Comparison of ENCODE assay signal across 1 mouse cellular context in genomic region chr2:121169173-121169572, GRCm38 (mm10).
TF ChIP-seq lines count a peak whose summit lies in the region.

No protein-coding gene starts in this region.

TF ChIP-seq in MEL, 35 proteins besides CTCF, POLR2A, EP300 and RAD21:
- TF ChIP-seq POLR2AphosphoS5 (IDR thresholded peaks at IDR 0.05; ENCODE audit: borderline replicate concordance, low read depth, low read length), result no peak
- TF ChIP-seq CHD2 (IDR thresholded peaks at IDR 0.05; ENCODE audit: low read length), result no peak
- no peak for TF ChIP-seq MAFK (IDR thresholded peaks at IDR 0.05; ENCODE audit: borderline replicate concordance, low read depth, low read length)
- TF ChIP-seq TCF12 (IDR thresholded peaks at IDR 0.05; ENCODE audit: low read depth, low read length), result no peak
- TF ChIP-seq GATA1 (IDR thresholded peaks at IDR 0.05; ENCODE audit: low read depth, low read length), result no peak
- no peak for TF ChIP-seq NRF1 (IDR thresholded peaks at IDR 0.05; ENCODE audit: insufficient read depth, low read depth, low read length, poor library complexity, severe bottlenecking)
- no peak for TF ChIP-seq MAZ (IDR thresholded peaks at IDR 0.05; ENCODE audit: low read depth, low read length)
- no peak for TF ChIP-seq ZC3H11A (IDR thresholded peaks at IDR 0.05; ENCODE audit: low read depth, low read length)
- no peak for TF ChIP-seq BHLHE40 (IDR thresholded peaks at IDR 0.05; ENCODE audit: borderline replicate concordance, low read depth, low read length)
- no peak for TF ChIP-seq CHD1 (IDR thresholded peaks at IDR 0.05; ENCODE audit: low read depth, low read length)
- TF ChIP-seq GABPA (IDR thresholded peaks at IDR 0.05; ENCODE audit: low read depth, low read length), result no peak
- no peak for TF ChIP-seq UBTF (IDR thresholded peaks at IDR 0.05; ENCODE audit: borderline replicate concordance, insufficient read depth, low read depth, low read length)
- no peak for TF ChIP-seq MXI1 (IDR thresholded peaks at IDR 0.05; ENCODE audit: low read depth, low read length)
- TF ChIP-seq ZKSCAN1 (IDR thresholded peaks at IDR 0.05; ENCODE audit: low read depth, low read length), result no peak
- TF ChIP-seq MAX (IDR thresholded peaks at IDR 0.05; ENCODE audit: low read length), result no peak
